Mouse (Mus musculus) neural tube, embryonic 11.5 days (tissue): ENCODE measurements around the gene Lck. TPM values are rescaled to one million over a fixed set of nuclear protein-coding genes. Genes with fewer than 3 reads are reported as not detected.

Experiments used
- ATAC-seq: fragments of 200-750 bp; cut with Nextera tagmentation; 2 replicates; pipeline ENCODE4 v1.8.0; 2017; ENCODE audit warnings: moderate number of reproducible peaks, mild to moderate bottlenecking, moderate TSS enrichment, moderate library complexity; ENCODE audit not compliant: insufficient read depth, low FRiP score, low TSS enrichment
- DNase-seq: peaks from one replicate; pipeline ENCODE4 v3.0.0-alpha.2; 2015; ENCODE audit warnings: low spot score
- H3K27ac ChIP-seq: fragments of 300-500 bp; sonication (generic); 2 replicates; pipeline ENCODE4 v1.5.1; 2014; ENCODE audit warnings: low read depth, mild to moderate bottlenecking, low read length
- H3K27me3 ChIP-seq: fragments of 300-500 bp; sonication (generic); 2 replicates; pipeline ENCODE4 v1.6.1; 2014; ENCODE audit warnings: mild to moderate bottlenecking, low read length, mixed read lengths; ENCODE audit not compliant: control insufficient read depth, insufficient read depth
- H3K36me3 ChIP-seq: fragments of 300-500 bp; sonication (generic); 2 replicates; pipeline ENCODE4 v1.6.1; 2014; ENCODE audit warnings: mild to moderate bottlenecking, low read length, moderate library complexity, mixed read lengths; ENCODE audit not compliant: control insufficient read depth, insufficient read depth
- H3K4me1 ChIP-seq: fragments of 300-500 bp; sonication (generic); 2 replicates; pipeline ENCODE4 v1.6.1; 2014; ENCODE audit warnings: low read length, mixed read lengths; ENCODE audit not compliant: control insufficient read depth, insufficient read depth
- H3K4me2 ChIP-seq: fragments of 300-500 bp; sonication (generic); 2 replicates; pipeline ENCODE4 v1.6.1; 2014; ENCODE audit warnings: low read depth, mild to moderate bottlenecking, moderate library complexity
- H3K4me3 ChIP-seq: fragments of 300-500 bp; sonication (generic); 2 replicates; pipeline ENCODE4 v1.5.1; 2014; ENCODE audit warnings: low read depth, low read length
- H3K9ac ChIP-seq: fragments of 300-500 bp; sonication (generic); 2 replicates; pipeline ENCODE4 v1.6.1; 2014; ENCODE audit warnings: mild to moderate bottlenecking, low read length
- H3K9me3 ChIP-seq: fragments of 300-500 bp; sonication (generic); 2 replicates; pipeline ENCODE4 v1.6.1; 2016; ENCODE audit warnings: low read length; ENCODE audit not compliant: control insufficient read depth
- WGBS: fragments of 180-500 bp; shearing (Covaris S2); extraction: QIAGEN DNeasy Blood & Tissue Kit; methylation state at CpG from one replicate; pipeline ENCODE4 v1.1.7; 2014; 5-methylcytosine and 5-hydroxymethylcytosine counted together
- polyA plus RNA-seq: library from polyadenylated mRNA; unstranded; fragments of >200 nt; fragmentation: Nextera tagmentation; extraction: Ambion mirVana; gene quantifications from 2 replicates; pipeline ENCODE4 v1.2.1, GENCODE M21; 2014

The Lck gene
- polyA plus RNA-seq, 1 experiment from 2014 or later = 7.0 TPM

DNA sequence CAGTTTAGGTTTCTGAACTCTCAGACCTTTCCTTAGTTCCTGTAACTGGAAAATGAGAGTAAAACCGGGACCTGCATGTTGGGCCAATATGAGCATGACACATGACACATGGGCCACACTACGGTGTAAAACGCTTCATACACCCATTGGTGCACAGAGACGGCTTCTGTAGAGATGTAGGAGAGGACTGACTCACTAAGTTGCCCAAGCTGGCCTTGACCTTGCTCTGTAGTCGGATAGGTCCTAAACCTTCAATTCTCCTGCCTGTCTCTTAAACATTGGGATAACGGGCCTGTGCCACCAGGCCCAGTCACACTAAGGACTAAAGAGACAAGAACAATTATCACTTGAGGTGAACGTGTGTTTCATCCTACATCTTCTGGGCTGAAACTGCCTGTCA lies 5.1 kb downstream of the Lck start:
- 91% methylated on average over 7 of the region's 7 CpGs for WGBS
- Histone ChIP-seq H3K27ac (no peak overlapping the region), H3K9ac (no peak overlapping the region), H3K9me3 (no peaks in the 10 kb centered on the region), H3K4me3 (no peak overlapping the region), H3K4me1 (peaks cover 6% of the 10 kb centered on the region; the same call in 1 of the 2 replicates), H3K27me3 (no peaks in the 10 kb centered on the region), H3K36me3 (no peaks in the 10 kb centered on the region), H3K4me2 (no peak overlapping the region)
- no peak for DNase-seq
- ATAC-seq = no peak

DNA sequence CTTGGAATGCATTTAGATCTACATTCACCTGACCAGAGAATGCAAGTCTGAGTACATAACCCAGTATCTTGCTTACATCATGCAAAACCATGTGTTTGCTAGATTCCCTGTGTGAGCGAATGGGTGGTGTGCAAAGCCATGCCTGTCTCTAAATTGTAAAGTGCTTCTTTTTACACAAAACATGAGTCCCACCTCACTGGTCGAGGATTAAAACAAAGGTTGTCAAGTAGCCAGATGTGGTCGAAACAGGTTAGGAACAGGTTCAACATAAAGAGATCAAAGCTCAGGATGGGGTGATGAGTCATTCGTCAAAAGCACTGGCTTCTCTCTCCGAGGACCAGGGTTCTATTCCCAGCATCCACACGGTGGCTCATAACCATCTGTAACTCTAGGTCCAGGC lies 8.3 kb downstream of the Lck start:
- Histone ChIP-seq H3K4me3 (no peak overlapping the region), H3K9ac (no peak overlapping the region), H3K4me2 (no peak overlapping the region), H3K27ac (no peak overlapping the region), H3K27me3 (no peaks in the 10 kb centered on the region), H3K36me3 (no peaks in the 10 kb centered on the region), H3K9me3 (no peaks in the 10 kb centered on the region), H3K4me1 (peaks cover 7% of the 10 kb centered on the region; the same call in 1 of the 2 replicates)
- DNase-seq (no peak), ATAC-seq (no peak)
- 83% methylated on average over 6 of the region's 6 CpGs for WGBS

DNA sequence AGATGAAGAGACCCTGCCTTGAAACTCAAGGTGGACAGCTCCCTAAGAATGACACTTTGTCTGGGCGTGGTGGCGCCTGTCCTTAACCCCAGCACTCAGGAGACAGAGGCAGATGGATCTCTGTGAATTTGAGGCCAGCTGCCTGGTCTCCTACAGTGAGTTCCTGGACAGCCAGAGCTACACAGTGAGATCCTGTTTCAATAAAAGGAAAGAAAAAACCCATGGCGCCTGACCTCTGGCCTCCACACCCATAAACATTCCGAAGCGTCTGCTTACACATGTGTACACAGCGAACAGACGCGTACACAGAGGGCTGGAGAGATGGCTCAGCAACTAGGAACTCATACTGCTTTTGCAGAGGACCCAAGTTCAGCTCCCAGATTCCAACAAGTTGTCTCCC lies 9.7 kb downstream of the Lck start:
- no peak overlapping the region for H3K4me3 ChIP-seq

DNA sequence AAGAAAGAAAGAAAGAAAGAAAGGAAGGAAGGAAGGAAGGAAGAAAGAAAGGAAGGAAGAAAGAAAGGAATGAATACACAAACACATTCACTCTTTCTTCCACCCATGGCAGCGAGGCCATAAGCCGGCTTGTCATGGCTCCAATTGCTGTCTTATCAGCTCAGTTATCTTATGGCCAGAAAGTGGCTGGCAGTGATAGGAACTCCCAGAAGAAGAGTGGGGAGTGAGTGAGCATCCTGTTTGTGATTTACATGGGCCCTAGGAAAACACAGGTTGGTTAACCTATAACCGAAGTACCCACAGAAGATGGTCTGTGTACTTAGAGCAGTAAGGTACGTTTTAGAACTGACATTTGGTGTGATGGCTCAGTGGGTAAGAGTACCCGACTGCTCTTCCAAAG lies 12.3 kb downstream of the Lck start:
- ATAC-seq (no peak), DNase-seq (no peak)
- H3K27ac ChIP-seq = no peak overlapping the region
- peaks cover 10% of the 10 kb centered on the region for H3K4me1 ChIP-seq
- WGBS = 93% methylated on average over 5 of the region's 5 CpGs
- H3K4me3 ChIP-seq = no peak overlapping the region
- H3K4me2 ChIP-seq = no peak overlapping the region
- no peak overlapping the region for H3K9ac ChIP-seq
- no peaks in the 10 kb centered on the region for H3K27me3 ChIP-seq
- H3K9me3 ChIP-seq = no peaks in the 10 kb centered on the region
- no peaks in the 10 kb centered on the region for H3K36me3 ChIP-seq

More for the DNA sequence above, 9.7 kb downstream of the Lck start:
- Histone ChIP-seq H3K9ac (no peak overlapping the region), H3K4me1 (peaks cover 7% of the 10 kb centered on the region; the same call in 1 of the 2 replicates), H3K9me3 (no peaks in the 10 kb centered on the region), H3K27me3 (no peaks in the 10 kb centered on the region), H3K4me2 (no peak overlapping the region), H3K27ac (no peak overlapping the region), H3K36me3 (no peaks in the 10 kb centered on the region)
- ATAC-seq (no peak), DNase-seq (peak; percentile 32)
- WGBS = 32% methylated on average over 8 of the region's 8 CpGs

DNA sequence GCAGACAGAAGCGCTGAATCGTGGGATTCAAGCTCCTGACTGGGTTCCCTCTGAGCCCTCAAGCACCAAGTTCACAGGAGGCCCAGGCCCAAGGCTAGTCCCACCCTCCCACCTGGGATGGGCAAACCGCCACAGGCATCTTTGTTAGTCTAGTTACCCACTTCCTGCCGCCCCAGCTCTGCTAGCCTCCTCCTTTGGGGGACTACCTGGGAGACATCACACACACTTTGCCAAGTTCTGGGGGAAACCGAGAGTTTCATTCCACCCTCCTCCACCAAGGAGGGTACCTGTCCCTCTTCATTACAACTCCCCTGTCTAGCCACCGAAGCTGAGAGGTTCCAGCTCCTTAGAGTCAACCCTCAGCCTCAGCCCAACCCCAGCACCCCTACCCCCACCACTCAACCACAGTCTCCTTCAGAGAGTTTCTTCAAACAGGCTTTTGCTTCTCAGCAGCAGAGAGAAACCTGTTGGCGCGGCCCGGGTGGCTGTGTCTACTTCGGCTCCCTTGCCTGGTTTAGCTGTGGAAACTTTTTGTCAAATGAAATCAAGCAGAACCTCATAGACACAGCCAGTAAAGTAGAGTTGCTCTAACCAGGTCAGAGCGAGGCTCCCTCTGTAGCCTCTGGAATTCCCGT lies 15.0 kb downstream of the Lck start:
- Histone ChIP-seq H3K4me2 (no peak overlapping the region), H3K4me1 (peaks cover 14% of the 10 kb centered on the region), H3K9ac (no peak overlapping the region), H3K9me3 (no peaks in the 10 kb centered on the region), H3K27me3 (no peaks in the 10 kb centered on the region), H3K4me3 (no peak overlapping the region), H3K36me3 (no peaks in the 10 kb centered on the region), H3K27ac (no peak overlapping the region)
- ATAC-seq (no peak), DNase-seq (no peak)
- 88% methylated on average over 12 of the region's 12 CpGs for WGBS

DNA sequence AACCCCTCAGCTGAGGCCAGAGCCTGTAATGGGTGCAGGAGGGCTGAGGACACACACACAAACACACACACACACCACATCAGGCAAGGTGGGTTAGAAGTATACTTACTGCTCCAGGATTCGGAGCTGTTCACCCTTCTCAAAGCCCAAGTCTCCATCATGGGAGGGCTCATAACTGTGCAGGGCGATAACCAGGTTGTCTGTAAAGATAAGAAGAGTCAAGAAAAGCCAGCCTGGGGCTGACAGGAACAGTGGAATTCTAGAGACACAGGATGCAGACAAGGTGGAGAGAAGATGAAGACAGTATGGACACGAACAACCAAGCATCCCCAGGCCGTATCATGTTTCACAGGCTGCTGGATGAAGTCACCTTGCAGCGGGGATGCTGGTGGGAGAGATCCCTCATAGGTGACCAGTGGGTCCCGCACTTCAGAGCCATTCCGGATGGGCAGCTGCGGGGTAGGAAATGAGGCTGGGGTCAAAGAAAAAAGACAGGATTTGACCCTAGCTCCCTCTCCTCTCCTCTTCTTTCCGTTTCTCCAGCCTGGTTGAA lies 16.1 kb downstream of the Lck start:
- H3K4me3 ChIP-seq = no peak overlapping the region
- 66% methylated on average over 9 of the region's 9 CpGs for WGBS
- DNase-seq (no peak), ATAC-seq (no peak)
- H3K4me1 ChIP-seq = peaks cover 12% of the 10 kb centered on the region
- no peaks in the 10 kb centered on the region for H3K36me3 ChIP-seq
- H3K27me3 ChIP-seq = no peaks in the 10 kb centered on the region
- no peak overlapping the region for H3K27ac ChIP-seq
- H3K9me3 ChIP-seq = no peaks in the 10 kb centered on the region
- H3K4me2 ChIP-seq = peak overlapping the region; percentile 86
- H3K9ac ChIP-seq = peak overlapping the region; percentile 48

DNA sequence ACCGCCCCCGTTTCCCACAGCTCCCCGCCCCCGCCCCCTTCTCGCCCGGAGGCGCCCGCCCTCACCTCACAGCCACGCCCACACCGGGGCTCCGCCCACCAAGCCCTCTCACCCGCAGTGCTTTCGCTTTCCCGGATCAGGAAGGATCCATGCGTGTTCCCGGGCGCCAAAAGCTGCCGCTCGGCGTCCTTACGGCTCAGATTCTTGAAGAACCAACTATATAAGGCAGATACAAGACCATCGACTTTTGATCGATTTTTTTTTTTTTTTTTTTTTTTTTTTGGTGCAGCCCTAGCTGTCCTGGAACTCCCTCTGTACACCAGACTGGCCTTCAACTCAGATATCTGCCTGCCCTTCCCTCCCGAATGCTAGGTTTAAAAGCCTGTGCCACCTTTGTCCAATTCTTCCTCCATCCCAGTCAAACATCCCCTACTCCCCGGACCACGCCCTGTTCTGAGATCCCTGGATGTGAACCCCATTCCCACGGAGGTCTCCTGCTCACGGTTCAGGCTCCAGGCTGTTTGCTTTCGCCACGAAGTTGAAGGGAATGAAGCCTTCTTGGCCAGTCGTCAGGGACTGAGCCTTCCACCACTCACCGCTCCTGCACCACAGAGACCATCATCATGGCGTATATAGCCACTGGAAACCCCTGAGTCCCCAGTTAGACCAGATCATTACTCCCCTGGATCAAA lies 16.8 kb downstream of the Lck start:
- Histone ChIP-seq H3K9me3 (no peaks in the 10 kb centered on the region), H3K27ac (no peak overlapping the region), H3K9ac (peak overlapping the region; percentile 48), H3K4me1 (peaks cover 12% of the 10 kb centered on the region), H3K4me3 (peak overlapping the region; percentile 44), H3K27me3 (no peaks in the 10 kb centered on the region), H3K36me3 (no peaks in the 10 kb centered on the region), H3K4me2 (peak overlapping the region; percentile 86)
- peak; percentile 68 for ATAC-seq
- DNase-seq = peak; percentile 92
- 10% methylated on average over 30 of the region's 33 CpGs for WGBS

DNA sequence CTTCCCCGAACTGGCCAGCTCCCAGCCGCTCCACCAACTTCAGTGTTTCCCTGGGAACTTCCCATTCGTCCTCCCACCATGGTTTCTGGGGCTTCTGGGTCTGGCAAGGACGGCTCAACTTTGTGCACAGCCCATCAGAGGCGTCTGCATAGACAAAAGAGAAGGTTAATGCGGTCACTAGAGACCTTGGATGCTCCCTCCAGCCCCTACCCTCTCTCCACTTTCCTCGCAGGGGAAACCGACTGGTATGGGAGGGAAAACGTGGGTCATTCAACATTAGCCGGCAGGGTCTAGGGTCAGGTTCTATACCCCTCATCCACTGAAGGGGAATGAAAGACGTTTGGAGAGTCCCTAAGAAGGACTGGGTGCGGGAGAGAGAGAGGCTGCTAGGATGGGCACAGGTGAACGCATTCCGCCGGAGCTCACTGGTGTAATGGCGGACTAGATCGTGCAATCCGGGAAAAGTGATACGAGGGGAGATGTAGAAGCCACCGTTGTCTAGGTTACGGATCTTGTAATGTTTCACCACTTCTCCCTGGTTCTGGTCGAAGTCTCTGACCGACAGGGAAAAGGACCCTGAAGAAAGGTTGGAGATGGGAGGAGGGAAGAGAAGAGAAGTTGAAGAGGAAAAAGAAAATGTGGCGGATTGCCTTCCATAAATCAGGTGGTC lies 17.4 kb downstream of the Lck start:
- Histone ChIP-seq H3K27me3 (no peaks in the 10 kb centered on the region), H3K4me1 (peaks cover 12% of the 10 kb centered on the region), H3K4me2 (peak overlapping the region; percentile 86), H3K4me3 (peak overlapping the region; percentile 44), H3K36me3 (no peaks in the 10 kb centered on the region), H3K9ac (peak overlapping the region; percentile 41), H3K9me3 (no peaks in the 10 kb centered on the region), H3K27ac (no peak overlapping the region)
- WGBS = under 1% methylated on average over 24 of the region's 24 CpGs
- peak; percentile 58 for ATAC-seq
- DNase-seq = no peak
